Mouse (Mus musculus): Measurements from ENCODE around the gene Fosl1. TPM values are rescaled to one million over a fixed set of nuclear protein-coding genes. Genes with fewer than 3 reads are reported as not detected.

The Fosl1 gene
- polyA plus RNA-seq, 1 experiment from 2014 or later, result not detected

- Histone ChIP-seq H3K9me3 (replicated peaks; ENCODE audit: control insufficient read depth, low read length) (no peaks in the 10 kb centered on the region), H3K4me2 (ENCODE audit: low read depth, low read length) (no peak overlapping the region), H3K27me3 (ENCODE audit: control insufficient read depth, insufficient read depth, low read length) (no peaks in the 10 kb centered on the region), H3K9ac (ENCODE audit: low read length) (no peak overlapping the region), H3K4me1 (ENCODE audit: control insufficient read depth, insufficient read depth, low read length) (peaks cover 13% of the 10 kb centered on the region; the same call in 1 of the 2 replicates), H3K27ac (ENCODE audit: low read length) (no peak overlapping the region), H3K36me3 (ENCODE audit: control insufficient read depth, insufficient read depth, low read length) (no peaks in the 10 kb centered on the region), H3K4me3 (replicated peaks; ENCODE audit: low read length) (no peak overlapping the region)
- no peak for ATAC-seq (ENCODE audit: insufficient read depth, low FRiP score)
- WGBS, result 45% methylated on average over 5 of the region's 5 CpGs
Measured at GRCm38 (mm10) chr19:5471846-5472245, 24.5 kb downstream of the Fosl1 start.

- Histone ChIP-seq H3K4me1 (ENCODE audit: control insufficient read depth, insufficient read depth, low read length) (peaks cover 13% of the 10 kb centered on the region; the same call in 1 of the 2 replicates), H3K4me3 (replicated peaks; ENCODE audit: low read length) (no peak overlapping the region), H3K27ac (ENCODE audit: low read length) (no peak overlapping the region), H3K9me3 (replicated peaks; ENCODE audit: control insufficient read depth, low read length) (no peaks in the 10 kb centered on the region), H3K36me3 (ENCODE audit: control insufficient read depth, insufficient read depth, low read length) (no peaks in the 10 kb centered on the region), H3K9ac (ENCODE audit: low read length) (no peak overlapping the region), H3K27me3 (ENCODE audit: control insufficient read depth, insufficient read depth, low read length) (no peaks in the 10 kb centered on the region), H3K4me2 (ENCODE audit: low read depth, low read length) (no peak overlapping the region)
- ATAC-seq (ENCODE audit: insufficient read depth, low FRiP score), result no peak
- WGBS, result 74% methylated on average over 3 of the region's 3 CpGs
Measured at GRCm38 (mm10) chr19:5472857-5473256, 25.5 kb downstream of the Fosl1 start.

GRCm38 (mm10) chr19:5473720-5474119 lies 26.4 kb downstream of the Fosl1 start, which contains the start of gene Efemp2:
Efemp2 (plus strand) TSS chr19:5473954.
- WGBS, result under 1% methylated on average over 22 of the region's 22 CpGs
- peak; percentile 86 for ATAC-seq (ENCODE audit: insufficient read depth, low FRiP score)
- Histone ChIP-seq H3K36me3 (ENCODE audit: control insufficient read depth, insufficient read depth, low read length) (no peaks in the 10 kb centered on the region), H3K4me3 (replicated peaks; ENCODE audit: low read length) (peak within 1 kb of the TSS; percentile 53), H3K27ac (ENCODE audit: low read length) (peak within 1 kb of the TSS; percentile 69), H3K9me3 (replicated peaks; ENCODE audit: control insufficient read depth, low read length) (no peaks in the 10 kb centered on the region), H3K4me2 (ENCODE audit: low read depth, low read length) (peak within 1 kb of the TSS; percentile 84), H3K9ac (ENCODE audit: low read length) (peak within 1 kb of the TSS; percentile 80), H3K27me3 (ENCODE audit: control insufficient read depth, insufficient read depth, low read length) (no peaks in the 10 kb centered on the region), H3K4me1 (ENCODE audit: control insufficient read depth, insufficient read depth, low read length) (peaks cover 13% of the 10 kb centered on the region; the same call in 1 of the 2 replicates)

GRCm38 (mm10) chr19:5474281-5475068 lies 27.1 kb downstream of the Fosl1 start:
- H3K4me2 ChIP-seq (ENCODE audit: low read depth, low read length), result peak overlapping the region; percentile 84
- ATAC-seq (ENCODE audit: insufficient read depth, low FRiP score), result peak; percentile 57
- peak overlapping the region; percentile 53 for H3K4me3 ChIP-seq (replicated peaks; ENCODE audit: low read length)
- peak overlapping the region; percentile 80 for H3K9ac ChIP-seq (ENCODE audit: low read length)
- no peaks in the 10 kb centered on the region for H3K27me3 ChIP-seq (ENCODE audit: control insufficient read depth, insufficient read depth, low read length)
- H3K36me3 ChIP-seq (ENCODE audit: control insufficient read depth, insufficient read depth, low read length), result no peaks in the 10 kb centered on the region
- peak overlapping the region; percentile 69 for H3K27ac ChIP-seq (ENCODE audit: low read length)
- under 1% methylated on average over 37 of the region's 68 CpGs for WGBS
- H3K4me1 ChIP-seq (ENCODE audit: control insufficient read depth, insufficient read depth, low read length), result peaks cover 13% of the 10 kb centered on the region; the same call in 1 of the 2 replicates
- no peaks in the 10 kb centered on the region for H3K9me3 ChIP-seq (replicated peaks; ENCODE audit: control insufficient read depth, low read length)

- H3K4me2 ChIP-seq (ENCODE audit: low read depth, low read length), result peak overlapping the region; percentile 84
- H3K4me3 ChIP-seq (replicated peaks; ENCODE audit: low read length), result peak overlapping the region; percentile 53
- H3K36me3 ChIP-seq (ENCODE audit: control insufficient read depth, insufficient read depth, low read length), result no peaks in the 10 kb centered on the region
- H3K9ac ChIP-seq (ENCODE audit: low read length), result peak overlapping the region; percentile 80
- 20% methylated on average over 13 of the region's 13 CpGs for WGBS
- H3K27ac ChIP-seq (ENCODE audit: low read length), result peak overlapping the region; percentile 69
- ATAC-seq (ENCODE audit: insufficient read depth, low FRiP score), result no peak
- H3K4me1 ChIP-seq (ENCODE audit: control insufficient read depth, insufficient read depth, low read length), result peaks cover 13% of the 10 kb centered on the region; the same call in 1 of the 2 replicates
- H3K27me3 ChIP-seq (ENCODE audit: control insufficient read depth, insufficient read depth, low read length), result no peaks in the 10 kb centered on the region
- H3K9me3 ChIP-seq (replicated peaks; ENCODE audit: control insufficient read depth, low read length), result no peaks in the 10 kb centered on the region
Measured at GRCm38 (mm10) chr19:5475069-5475714, 27.8 kb downstream of the Fosl1 start.

- Histone ChIP-seq H3K27ac (ENCODE audit: low read length) (no peak overlapping the region), H3K36me3 (ENCODE audit: control insufficient read depth, insufficient read depth, low read length) (no peaks in the 10 kb centered on the region), H3K27me3 (ENCODE audit: control insufficient read depth, insufficient read depth, low read length) (no peaks in the 10 kb centered on the region), H3K4me1 (ENCODE audit: control insufficient read depth, insufficient read depth, low read length) (peaks cover 13% of the 10 kb centered on the region; the same call in 1 of the 2 replicates), H3K4me3 (replicated peaks; ENCODE audit: low read length) (no peak overlapping the region), H3K9me3 (replicated peaks; ENCODE audit: control insufficient read depth, low read length) (no peaks in the 10 kb centered on the region), H3K9ac (ENCODE audit: low read length) (0 out of 2 replicates have a peak overlapping the region, but pooled peaks have one; percentile 4), H3K4me2 (ENCODE audit: low read depth, low read length) (no peak overlapping the region)
- no peak for ATAC-seq (ENCODE audit: insufficient read depth, low FRiP score)
- 85% methylated on average over 10 of the region's 10 CpGs for WGBS
Measured at GRCm38 (mm10) chr19:5477004-5477667, 29.8 kb downstream of the Fosl1 start.

GRCm38 (mm10) chr19:5477668-5478300 lies 30.4 kb downstream of the Fosl1 start:
- no peak overlapping the region for H3K9ac ChIP-seq (ENCODE audit: low read length)
- H3K4me3 ChIP-seq (replicated peaks; ENCODE audit: low read length), result no peak overlapping the region
- peaks cover 13% of the 10 kb centered on the region; the same call in 1 of the 2 replicates for H3K4me1 ChIP-seq (ENCODE audit: control insufficient read depth, insufficient read depth, low read length)
- H3K36me3 ChIP-seq (ENCODE audit: control insufficient read depth, insufficient read depth, low read length), result 0 out of 2 replicates have a peak, but pooled peaks cover 3% of the 10 kb centered on the region
- H3K27me3 ChIP-seq (ENCODE audit: control insufficient read depth, insufficient read depth, low read length), result no peaks in the 10 kb centered on the region
- ATAC-seq (ENCODE audit: insufficient read depth, low FRiP score), result no peak
- WGBS, result 83% methylated on average over 18 of the region's 18 CpGs
- no peaks in the 10 kb centered on the region for H3K9me3 ChIP-seq (replicated peaks; ENCODE audit: control insufficient read depth, low read length)
- H3K27ac ChIP-seq (ENCODE audit: low read length), result no peak overlapping the region
- H3K4me2 ChIP-seq (ENCODE audit: low read depth, low read length), result no peak overlapping the region

- no peak for ATAC-seq (ENCODE audit: insufficient read depth, low FRiP score)
- H3K27ac ChIP-seq (ENCODE audit: low read length), result no peak overlapping the region
- no peak overlapping the region for H3K9ac ChIP-seq (ENCODE audit: low read length)
- H3K27me3 ChIP-seq (ENCODE audit: control insufficient read depth, insufficient read depth, low read length), result no peaks in the 10 kb centered on the region
- WGBS, result 86% methylated on average over 10 of the region's 10 CpGs
- H3K4me2 ChIP-seq (ENCODE audit: low read depth, low read length), result no peak overlapping the region
- no peaks in the 10 kb centered on the region for H3K9me3 ChIP-seq (replicated peaks; ENCODE audit: control insufficient read depth, low read length)
- H3K4me3 ChIP-seq (replicated peaks; ENCODE audit: low read length), result no peak overlapping the region
- H3K4me1 ChIP-seq (ENCODE audit: control insufficient read depth, insufficient read depth, low read length), result peaks cover 8% of the 10 kb centered on the region; the same call in 1 of the 2 replicates
- 0 out of 2 replicates have a peak, but pooled peaks cover 13% of the 10 kb centered on the region for H3K36me3 ChIP-seq (ENCODE audit: control insufficient read depth, insufficient read depth, low read length)
Measured at GRCm38 (mm10) chr19:5480016-5480415, 32.7 kb downstream of the Fosl1 start.
